Mouse (Mus musculus) thymus, adult 2 months (tissue): ENCODE data around the gene Gmppb.

Experiments used
- CTCF ChIP-seq: fragments of 200-500 bp; IDR thresholded peaks from 2 replicates; pipeline ENCODE4 v1.5.1; 2012; ENCODE audit warnings: mild to moderate bottlenecking, control low read depth, low read length, moderate library complexity, borderline replicate concordance; ENCODE audit not compliant: control insufficient read depth, poor library complexity, insufficient read depth; ENCODE audit errors: extremely low read depth
- POLR2A ChIP-seq: fragments of 200-500 bp; IDR thresholded peaks from 2 replicates; pipeline ENCODE4 v1.6.1; 2012; ENCODE audit warnings: mild to moderate bottlenecking, low read length, control low read depth, moderate library complexity; ENCODE audit not compliant: control insufficient read depth, poor library complexity, insufficient read depth; ENCODE audit errors: extremely low read depth

- TF ChIP-seq POLR2A: no peak
- TF ChIP-seq CTCF: no peak
Observed at GRCm38 (mm10) chr9:108083561-108083960, 34.5 kb downstream of the Gmppb start.
